Mouse (Mus musculus) liver, embryonic 14.5 days (tissue): ENCODE data around the gene Ptprcap. TPM values are rescaled to one million over a fixed set of nuclear protein-coding genes. Genes with fewer than 3 reads are reported as not detected.
A peak's percentile ranks its signal among the peaks of the same experiment; 100 is the strongest.
"Not testable (repeated sequence)": the region's sequence is repeated elsewhere in the genome, so short reads cannot be mapped to it uniquely, and the experiment has no call there.

Source experiments
- ATAC-seq: fragments of 200-750 bp; cut with Nextera tagmentation; 2 replicates; pipeline ENCODE4 v1.8.0; 2017; ENCODE audit warnings: moderate number of reproducible peaks, mild to moderate bottlenecking, moderate library complexity; ENCODE audit not compliant: insufficient read depth
- DNase-seq, 3 experiments: peaks; one replicate each; pipeline ENCODE4 v3.0.0-alpha.2; 2012 to 2013; ENCODE audit warnings: low read depth in 3 of 3, low spot score in 3 of 3
- H3K27ac ChIP-seq: fragments of 300-500 bp; sonication (generic); 2 replicates; pipeline ENCODE4 v1.5.1; 2014; ENCODE audit warnings: moderate library complexity, mild to moderate bottlenecking, control low read depth, inconsistent platforms
- H3K27me3 ChIP-seq: fragments of 300-500 bp; sonication (generic); 2 replicates; pipeline ENCODE4 v1.6.1; 2014; ENCODE audit warnings: mild to moderate bottlenecking, low read length, moderate library complexity; ENCODE audit not compliant: control insufficient read depth, insufficient read depth
- H3K36me3 ChIP-seq: fragments of 300-500 bp; sonication (generic); replicated peaks from 2 replicates; pipeline ENCODE4 v1.6.1; 2014; ENCODE audit warnings: low read depth; ENCODE audit not compliant: control insufficient read depth, insufficient read depth
- H3K4me1 ChIP-seq, 2 experiments: fragments of 200-500 bp in 1 of 2; fragments of 300-500 bp in 1 of 2; sonication (generic) in 1 of 2; replicated peaks; 2 replicates each; pipeline ENCODE4 v1.6.1; 2012 to 2014; ENCODE audit warnings: antibody characterized with exemption in 1 of 2, inconsistent platforms in 1 of 2, low read length in 1 of 2; ENCODE audit not compliant: control insufficient read depth in 2 of 2, insufficient read depth in 2 of 2
- H3K4me2 ChIP-seq: fragments of 300-500 bp; sonication (generic); 2 replicates; pipeline ENCODE4 v1.6.1; 2014; ENCODE audit warnings: low read depth, mild to moderate bottlenecking, control low read depth, moderate library complexity
- H3K4me3 ChIP-seq, 2 experiments: fragments of 200-500 bp in 1 of 2; fragments of 300-500 bp in 1 of 2; sonication (generic) in 1 of 2; 2 replicates each; pipeline ENCODE4 v1.5.1; 2012 to 2014; ENCODE audit warnings: low read depth in 2 of 2, low read length in 2 of 2, mild to moderate bottlenecking in 2 of 2, control low read depth in 1 of 2, inconsistent platforms in 1 of 2, moderate library complexity in 1 of 2; ENCODE audit not compliant: insufficient read depth in 1 of 2
- H3K9ac ChIP-seq: fragments of 300-500 bp; sonication (generic); replicated peaks from 2 replicates; pipeline ENCODE4 v1.6.1; 2014; ENCODE audit warnings: mild to moderate bottlenecking, control low read depth, moderate library complexity
- H3K9me3 ChIP-seq: fragments of 300-500 bp; sonication (generic); 2 replicates; pipeline ENCODE4 v1.6.1; 2016; ENCODE audit warnings: low read length, mixed read lengths; ENCODE audit not compliant: control insufficient read depth
- CTCF ChIP-seq: IDR thresholded peaks from 2 replicates; pipeline ENCODE4 v1.5.1; 2016; ENCODE audit warnings: antibody characterized with exemption, low read depth, control low read depth
- EP300 ChIP-seq: IDR thresholded peaks from 2 replicates; pipeline ENCODE4 v1.6.1; 2016; ENCODE audit warnings: antibody characterized with exemption, low read depth
- WGBS: fragments of 180-500 bp; shearing (Covaris S2); extraction: QIAGEN DNeasy Blood & Tissue Kit; methylation state at CpG from one replicate; pipeline ENCODE4 v1.1.7; 2014; ENCODE audit not compliant: insufficient replicate concordance; 5-methylcytosine and 5-hydroxymethylcytosine counted together
- polyA plus RNA-seq, 2 experiments: library from polyadenylated mRNA; depleted of rRNA in 1 of 2; stranded (reverse) in 1 of 2; unstranded in 1 of 2; fragments of >200 nt; fragmentation: Nextera tagmentation in 1 of 2; extraction: Ambion mirVana in 1 of 2; gene quantifications; 2 replicates each; pipeline versions ENCODE4 v1.2.1 to v1.2.3; 2012 to 2014

Gene Ptprcap
- polyA plus RNA-seq, 2 experiments = 12.5 to 14.4 TPM

- Histone ChIP-seq H3K4me3 (no peak overlapping the region), H3K9ac (no peak overlapping the region), H3K27ac (peak overlapping the region; percentile 77), H3K9me3 (no peaks in the 10 kb centered on the region), H3K27me3 (no peaks in the 10 kb centered on the region), H3K36me3 (peaks cover 29% of the 10 kb centered on the region), H3K4me1 (peaks cover 34 to 40% of the 10 kb centered on the region in 2 experiments), H3K4me2 (peak overlapping the region; percentile 78)
- ATAC-seq (no peak), DNase-seq (no peak)
- WGBS = 91% methylated on average over 7 of the region's 7 CpGs
- TF ChIP-seq EP300 (no peak), CTCF (no peak)
Measured at GRCm38 (mm10) chr19:4129462-4129861, 23.9 kb upstream of the Ptprcap start.

- Histone ChIP-seq H3K4me2 (peak overlapping the region; percentile 78), H3K4me3 (peak overlapping the region; percentile 42 to 69), H3K9me3 (no peaks in the 10 kb centered on the region), H3K9ac (peak overlapping the region; percentile 80), H3K27ac (peak overlapping the region; percentile 77), H3K27me3 (no peaks in the 10 kb centered on the region), H3K4me1 (peaks cover 28 to 37% of the 10 kb centered on the region in 2 experiments), H3K36me3 (peaks cover 29% of the 10 kb centered on the region)
- DNase-seq = no peak
- WGBS = 70% methylated on average over 4 of the region's 4 CpGs
- TF ChIP-seq CTCF = no peak
- no peak for TF ChIP-seq EP300
- ATAC-seq = no peak
Measured at GRCm38 (mm10) chr19:4130106-4130505, 23.3 kb upstream of the Ptprcap start.

DNA sequence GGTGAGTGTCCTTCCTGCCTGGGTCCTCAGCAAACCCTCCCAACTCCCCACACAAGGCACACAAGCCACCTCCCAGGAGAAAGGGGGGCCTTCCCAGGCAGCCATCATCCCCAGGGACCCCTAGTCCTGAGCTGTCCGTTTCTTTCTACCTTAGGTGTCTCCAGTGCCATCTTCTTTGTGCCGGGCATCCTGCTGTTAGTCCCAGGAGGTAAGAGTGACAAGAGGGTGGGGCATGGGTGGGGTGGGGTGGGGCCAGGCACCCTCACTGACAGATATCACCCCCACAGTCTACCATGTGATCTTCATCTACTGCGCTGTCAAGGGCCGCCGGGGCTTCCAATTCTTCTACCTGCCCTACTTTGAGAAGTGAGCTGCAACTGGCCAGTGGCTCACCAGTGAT lies 22.3 kb upstream of the Ptprcap start:
- peak overlapping the region; percentile 78 for H3K4me2 ChIP-seq
- peaks cover 29% of the 10 kb centered on the region for H3K36me3 ChIP-seq
- ATAC-seq = peak; percentile 83

GRCm38 (mm10) chr19:4131768-4132167 lies 21.6 kb upstream of the Ptprcap start:
- peak overlapping the region; percentile 80 for H3K9ac ChIP-seq
- peak; percentile 78 for TF ChIP-seq CTCF
- TF ChIP-seq EP300 = no peak
- no peak for DNase-seq
- H3K4me3 ChIP-seq = no peak overlapping the region; a peak in 1 of 4 replicates
- ATAC-seq = peak; percentile 42; the same call in 1 of the 2 replicates
- H3K36me3 ChIP-seq = peaks cover 29% of the 10 kb centered on the region
- peaks cover 28 to 33% of the 10 kb centered on the region in 2 experiments for H3K4me1 ChIP-seq
- no peaks in the 10 kb centered on the region for H3K9me3 ChIP-seq
- peak overlapping the region; percentile 78 for H3K4me2 ChIP-seq
- 78% methylated on average over 2 of the region's 2 CpGs for WGBS
- no peaks in the 10 kb centered on the region for H3K27me3 ChIP-seq
- peak overlapping the region; percentile 77 for H3K27ac ChIP-seq

More for the DNA sequence above, 22.3 kb upstream of the Ptprcap start:
- H3K27ac ChIP-seq = peak overlapping the region; percentile 77
- peaks cover 28 to 38% of the 10 kb centered on the region in 2 experiments for H3K4me1 ChIP-seq
- H3K9ac ChIP-seq = peak overlapping the region; percentile 80
- H3K4me3 ChIP-seq = peak overlapping the region; percentile 69 to 97
- peak in 2 of 3 experiments; percentile 61 to 63 for DNase-seq
- TF ChIP-seq CTCF = no peak
- TF ChIP-seq EP300 = no peak
- 13% methylated on average over 5 of the region's 5 CpGs for WGBS
- no peaks in the 10 kb centered on the region for H3K9me3 ChIP-seq
- no peaks in the 10 kb centered on the region for H3K27me3 ChIP-seq

GRCm38 (mm10) chr19:4134354-4134753 lies 19.1 kb upstream of the Ptprcap start:
- Histone ChIP-seq H3K9me3 (no peaks in the 10 kb centered on the region), H3K27me3 (no peaks in the 10 kb centered on the region; the same call in 1 of the 2 replicates), H3K9ac (no peak overlapping the region), H3K4me2 (no peak overlapping the region), H3K4me3 (no peak overlapping the region), H3K36me3 (peaks cover 17% of the 10 kb centered on the region), H3K27ac (no peak overlapping the region), H3K4me1 (peaks cover 19 to 24% of the 10 kb centered on the region in 2 experiments)
- no peak for TF ChIP-seq CTCF
- no peak for TF ChIP-seq EP300
- WGBS = 78% methylated on average over 4 of the region's 4 CpGs
- ATAC-seq (no peak), DNase-seq (no peak)

DNA sequence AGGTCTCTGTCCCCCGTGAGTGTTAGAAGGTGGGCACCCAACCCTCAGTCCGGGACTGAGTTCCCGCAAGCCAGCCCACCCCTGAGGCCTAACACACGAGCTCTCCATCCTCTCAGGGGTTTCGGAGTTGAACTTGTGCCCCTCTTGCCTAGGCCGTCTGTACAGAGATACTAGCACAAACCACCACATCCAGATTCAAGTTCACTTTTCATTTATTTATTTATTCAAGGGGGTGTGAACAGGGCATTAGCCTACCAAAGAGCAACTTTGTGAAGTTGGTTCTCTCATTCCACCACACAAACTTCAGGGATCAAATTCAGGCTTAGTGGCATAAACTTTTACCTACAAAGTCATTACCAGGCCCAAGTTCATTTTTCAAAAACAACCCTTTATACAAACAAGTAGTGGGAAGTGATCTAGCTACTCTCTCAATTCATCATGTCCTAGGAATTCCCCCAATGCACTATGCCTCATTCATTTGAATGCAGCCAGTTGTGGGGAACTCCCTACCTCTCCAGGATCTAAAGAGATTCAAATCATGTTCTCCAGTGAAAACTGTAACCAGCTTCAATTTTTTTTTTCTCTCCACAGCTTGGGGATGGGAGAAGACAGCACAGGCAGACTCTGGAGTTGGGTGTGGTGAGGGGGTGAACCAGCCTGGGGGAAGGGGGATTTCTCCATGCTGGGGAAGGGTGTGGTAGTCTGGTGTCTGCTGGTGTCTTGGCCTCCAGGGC lies 18.0 kb upstream of the Ptprcap start:
- peak overlapping the region; percentile 43 for H3K4me2 ChIP-seq

More for the DNA sequence above, 18.0 kb upstream of the Ptprcap start:
- H3K9me3 ChIP-seq, H3K27me3 ChIP-seq, DNase-seq, H3K9ac ChIP-seq, H3K27ac ChIP-seq, H3K4me3 ChIP-seq, ATAC-seq: not testable (repeated sequence)
- 72% methylated on average over 6 of the region's 6 CpGs for WGBS
- H3K36me3 ChIP-seq = peaks cover 15% of the 10 kb centered on the region
- peaks cover 12 to 16% of the 10 kb centered on the region in 2 experiments for H3K4me1 ChIP-seq
